Mouse (Mus musculus) myocyte (in vitro differentiated cells): ENCODE data around the gene Fabp7. TPM values are rescaled to one million over a fixed set of nuclear protein-coding genes. Genes with fewer than 3 reads are reported as not detected.

Source experiments
- H3K27me3 ChIP-seq: one replicate; pipeline ENCODE4 v1.6.1; 2011; ENCODE audit not compliant: control insufficient read depth, insufficient read depth, insufficient read length
- H3K36me3 ChIP-seq: one replicate; pipeline ENCODE4 v1.6.1; 2011; ENCODE audit not compliant: control insufficient read depth, insufficient read depth
- H3K4me2 ChIP-seq: one replicate; pipeline ENCODE4 v1.6.1; 2011; ENCODE audit warnings: low read depth, control low read depth
- H3K4me3 ChIP-seq: one replicate; pipeline ENCODE4 v1.5.1; 2011; ENCODE audit warnings: mild to moderate bottlenecking, control low read depth, moderate library complexity
- H3K79me2 ChIP-seq: one replicate; pipeline ENCODE4 v1.6.1; 2011; ENCODE audit not compliant: control insufficient read depth, insufficient read depth
- H3ac ChIP-seq: one replicate; pipeline ENCODE4 v1.6.1; 2011; ENCODE audit not compliant: control insufficient read depth, insufficient read length
- CEBPB ChIP-seq: IDR thresholded peaks from 2 replicates; pipeline ENCODE4 v1.6.1; 2011; ENCODE audit warnings: mild to moderate bottlenecking, moderate library complexity; ENCODE audit not compliant: poor library complexity, insufficient read depth, severe bottlenecking
- E2F4 ChIP-seq: IDR thresholded peaks from one replicate; pipeline ENCODE4 v1.6.1; 2011; ENCODE audit warnings: mild to moderate bottlenecking, control low read depth, moderate library complexity; ENCODE audit not compliant: insufficient read depth
- MAX ChIP-seq: IDR thresholded peaks from one replicate; pipeline ENCODE4 v1.6.1; 2011; ENCODE audit warnings: low read depth, mild to moderate bottlenecking, control low read depth
- MYOD1 ChIP-seq, 3 experiments: IDR thresholded peaks; one replicate each; pipeline ENCODE4 v1.6.1; 2011; ENCODE audit warnings: control low read depth in 2 of 3, low read depth in 2 of 3, mild to moderate bottlenecking in 2 of 3, moderate library complexity in 1 of 3; ENCODE audit not compliant: insufficient read length in 2 of 3, control insufficient read depth in 1 of 3
- MYOG ChIP-seq, 3 experiments: IDR thresholded peaks; one replicate each; pipeline ENCODE4 v1.6.1; 2011; ENCODE audit warnings: control low read depth in 2 of 3, low read depth in 2 of 3, mild to moderate bottlenecking in 2 of 3; ENCODE audit not compliant: insufficient read length in 2 of 3, control insufficient read depth in 1 of 3, insufficient read depth in 1 of 3
- POLR2A ChIP-seq: IDR thresholded peaks from one replicate; pipeline ENCODE4 v1.6.1; 2011; ENCODE audit warnings: low read depth, mild to moderate bottlenecking, control low read depth, moderate library complexity; ENCODE audit not compliant: insufficient read length
- POLR2AphosphoS2 ChIP-seq: IDR thresholded peaks from one replicate; pipeline ENCODE4 v1.6.1; 2011; ENCODE audit warnings: low read depth, control low read depth; ENCODE audit not compliant: insufficient read length
- REST ChIP-seq: IDR thresholded peaks from one replicate; pipeline ENCODE4 v1.6.1; 2011; ENCODE audit warnings: mild to moderate bottlenecking, control low read depth, moderate library complexity; ENCODE audit not compliant: insufficient read depth, insufficient read length
- SRF ChIP-seq: IDR thresholded peaks from one replicate; pipeline ENCODE4 v1.6.1; 2011; ENCODE audit warnings: low read depth; ENCODE audit not compliant: control insufficient read depth, insufficient read length
- TCF12 ChIP-seq: IDR thresholded peaks from one replicate; pipeline ENCODE4 v1.6.1; 2011; ENCODE audit warnings: mild to moderate bottlenecking, control low read depth; ENCODE audit not compliant: poor library complexity, insufficient read depth, severe bottlenecking
- TCF3 ChIP-seq: IDR thresholded peaks from one replicate; pipeline ENCODE4 v1.6.1; 2011; ENCODE audit warnings: low read depth, control low read depth; ENCODE audit not compliant: insufficient read length
- USF1 ChIP-seq: IDR thresholded peaks from one replicate; pipeline ENCODE4 v1.6.1; 2011; ENCODE audit warnings: low read depth, mild to moderate bottlenecking, control low read depth, moderate library complexity
- polyA plus RNA-seq: library from polyadenylated mRNA; unstranded; fragments of >200 nt; fragmentation: generic; extraction: Trizol; gene quantifications from one replicate; pipeline ENCODE4 v1.2.1, GENCODE M21; 2012; ENCODE audit warnings: missing spikeins

Fabp7 gene
- polyA plus RNA-seq, 1 experiment: 0.11 TPM

DNA sequence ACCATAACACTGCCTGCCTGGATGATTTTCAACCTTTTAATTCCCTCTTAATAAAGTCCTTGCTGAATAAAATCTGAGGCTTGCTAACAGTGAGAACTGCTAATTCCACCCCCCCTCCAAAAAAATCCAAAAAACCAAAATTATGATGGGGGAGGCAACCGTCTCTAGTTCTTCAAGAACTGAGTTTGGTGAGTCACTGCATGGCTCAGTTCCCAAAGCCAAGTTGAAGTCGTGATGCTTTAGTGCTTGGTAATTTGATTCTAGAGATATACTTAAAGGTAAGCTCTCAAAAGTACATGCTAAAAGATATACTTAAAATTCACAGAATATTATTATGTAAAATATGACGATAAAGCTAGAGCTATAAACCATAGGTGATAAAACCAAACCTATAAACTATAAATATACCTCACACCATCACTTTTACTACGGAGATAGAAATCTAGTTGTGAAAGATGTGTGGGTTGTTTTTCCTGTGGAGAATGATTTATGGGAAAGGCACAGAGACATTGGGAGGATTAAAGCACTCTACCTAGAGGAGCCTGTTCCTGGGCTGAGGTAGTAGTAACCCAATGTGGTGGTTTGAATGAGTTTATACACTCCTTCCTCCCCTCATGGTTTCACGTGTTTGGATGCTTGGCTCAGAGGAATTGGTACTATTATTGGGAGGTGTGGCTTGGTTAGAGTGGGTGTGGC is 27.6 kb downstream of the Fabp7 start:
- Histone ChIP-seq H3K36me3 (no peaks in the 10 kb centered on the region), H3K4me2 (no peak overlapping the region), H3K4me3 (no peak overlapping the region), H3ac (no peak overlapping the region), H3K79me2 (no peaks in the 10 kb centered on the region), H3K27me3 (no peaks in the 10 kb centered on the region)
- no peak for TF ChIP-seq E2F4
- TF ChIP-seq USF1: no peak
- no peak for TF ChIP-seq MYOD1 (IDR thresholded peaks at IDR 0.05; ENCODE audit: control insufficient read depth in 1 of 3, insufficient read length in 2 of 3, low read depth in 2 of 3)
- TF ChIP-seq POLR2AphosphoS2: no peak
- no peak for TF ChIP-seq REST
- TF ChIP-seq TCF12: no peak
- no peak for TF ChIP-seq POLR2A
- no peak for TF ChIP-seq MYOG (IDR thresholded peaks at IDR 0.05; ENCODE audit: control insufficient read depth in 1 of 3, insufficient read depth in 1 of 3, insufficient read length in 2 of 3, low read depth in 2 of 3)
- TF ChIP-seq CEBPB: no peak
- TF ChIP-seq MAX: no peak
- TF ChIP-seq SRF: no peak
- TF ChIP-seq TCF3: no peak

DNA sequence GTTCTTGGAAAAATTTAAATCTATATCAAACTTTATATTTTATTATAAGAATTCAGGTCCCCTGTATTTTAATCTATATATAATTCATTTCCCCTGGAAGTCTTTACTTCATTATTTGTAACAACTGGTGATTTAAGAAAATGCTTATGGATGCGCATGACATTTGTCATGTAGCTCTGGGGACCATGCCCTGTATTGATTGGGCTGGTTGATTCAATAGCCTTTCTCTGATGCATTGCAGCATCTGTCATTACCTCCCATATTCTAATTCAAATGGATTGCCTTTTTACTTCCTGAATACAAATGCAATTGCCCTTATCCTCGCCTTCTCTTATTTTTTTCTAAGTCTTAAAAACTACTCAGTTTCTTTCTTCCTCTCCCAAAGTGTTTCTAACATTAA is 29.6 kb downstream of the Fabp7 start:
- Histone ChIP-seq H3K79me2 (no peaks in the 10 kb centered on the region), H3K27me3 (no peaks in the 10 kb centered on the region), H3K36me3 (no peaks in the 10 kb centered on the region), H3ac (no peak overlapping the region), H3K4me2 (no peak overlapping the region), H3K4me3 (no peak overlapping the region)
- TF ChIP-seq POLR2AphosphoS2 (no peak), MYOD1 (IDR thresholded peaks at IDR 0.05; ENCODE audit: control insufficient read depth in 1 of 3, insufficient read length in 2 of 3, low read depth in 2 of 3) (no peak), TCF3 (no peak), POLR2A (no peak), MAX (no peak), TCF12 (no peak), E2F4 (no peak), REST (no peak), USF1 (no peak), CEBPB (no peak), MYOG (IDR thresholded peaks at IDR 0.05; ENCODE audit: control insufficient read depth in 1 of 3, insufficient read depth in 1 of 3, insufficient read length in 2 of 3, low read depth in 2 of 3) (no peak), SRF (no peak)

DNA sequence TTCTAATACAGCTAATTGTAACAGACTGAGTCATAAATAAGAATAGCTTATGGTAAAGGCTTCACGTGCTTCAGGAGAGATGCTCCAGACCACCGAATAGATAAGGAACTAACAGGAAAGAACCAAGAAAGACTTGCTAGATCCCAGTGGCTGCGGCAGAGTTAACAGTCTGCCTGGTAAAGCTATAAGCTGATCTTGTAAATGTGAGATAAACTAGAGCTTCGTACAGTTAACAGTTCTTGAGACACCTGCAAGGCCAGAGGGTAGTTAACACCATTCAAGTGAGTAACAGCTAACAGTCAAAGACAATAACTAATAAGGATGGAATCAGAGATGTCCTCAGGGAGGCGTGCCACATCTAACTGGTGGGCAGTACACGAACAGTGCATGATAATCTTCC is 31.2 kb downstream of the Fabp7 start:
- Histone ChIP-seq H3K27me3 (no peaks in the 10 kb centered on the region), H3K4me2 (no peak overlapping the region), H3ac (no peak overlapping the region), H3K36me3 (no peaks in the 10 kb centered on the region), H3K4me3 (no peak overlapping the region), H3K79me2 (no peaks in the 10 kb centered on the region)
- TF ChIP-seq CEBPB (no peak), POLR2A (no peak), POLR2AphosphoS2 (no peak), SRF (no peak), USF1 (no peak), E2F4 (no peak), MYOD1 (IDR thresholded peaks at IDR 0.05; ENCODE audit: control insufficient read depth in 1 of 3, insufficient read length in 2 of 3, low read depth in 2 of 3) (no peak), MYOG (IDR thresholded peaks at IDR 0.05; ENCODE audit: control insufficient read depth in 1 of 3, insufficient read depth in 1 of 3, insufficient read length in 2 of 3, low read depth in 2 of 3) (no peak)

DNA sequence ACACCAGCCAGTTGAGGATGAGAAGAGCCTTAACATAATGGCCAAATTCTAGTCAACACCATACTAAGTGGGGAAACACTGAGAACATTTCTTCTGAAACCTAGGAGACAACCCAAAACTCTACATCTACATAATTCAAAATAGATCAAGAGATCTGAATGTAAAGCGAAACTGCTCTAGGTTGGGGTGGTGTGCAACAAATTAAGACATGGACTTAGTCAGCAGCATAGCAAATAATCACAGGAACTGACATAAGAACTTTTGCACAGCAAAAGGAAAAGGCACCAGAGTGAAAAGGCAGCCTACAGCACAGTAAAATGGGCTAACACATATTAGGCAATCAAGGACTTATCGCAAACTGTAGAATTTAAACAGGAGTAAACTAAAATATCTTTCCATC is 34.5 kb downstream of the Fabp7 start:
- no peak overlapping the region for H3K4me2 ChIP-seq
- H3K79me2 ChIP-seq: no peaks in the 10 kb centered on the region
- no peaks in the 10 kb centered on the region for H3K27me3 ChIP-seq
- no peak overlapping the region for H3K4me3 ChIP-seq
- no peak overlapping the region for H3ac ChIP-seq
- no peak for TF ChIP-seq REST
- TF ChIP-seq USF1: no peak
- TF ChIP-seq POLR2AphosphoS2: no peak
- TF ChIP-seq MYOD1 (IDR thresholded peaks at IDR 0.05; ENCODE audit: control insufficient read depth in 1 of 3, insufficient read length in 2 of 3, low read depth in 2 of 3): no peak
- no peak for TF ChIP-seq SRF
- TF ChIP-seq E2F4: no peak
- no peak for TF ChIP-seq MAX
- no peak for TF ChIP-seq TCF3
- TF ChIP-seq CEBPB: no peak
- no peak for TF ChIP-seq POLR2A
- no peak for TF ChIP-seq MYOG (IDR thresholded peaks at IDR 0.05; ENCODE audit: control insufficient read depth in 1 of 3, insufficient read depth in 1 of 3, insufficient read length in 2 of 3, low read depth in 2 of 3)
- TF ChIP-seq TCF12: no peak
- no peaks in the 10 kb centered on the region for H3K36me3 ChIP-seq

DNA sequence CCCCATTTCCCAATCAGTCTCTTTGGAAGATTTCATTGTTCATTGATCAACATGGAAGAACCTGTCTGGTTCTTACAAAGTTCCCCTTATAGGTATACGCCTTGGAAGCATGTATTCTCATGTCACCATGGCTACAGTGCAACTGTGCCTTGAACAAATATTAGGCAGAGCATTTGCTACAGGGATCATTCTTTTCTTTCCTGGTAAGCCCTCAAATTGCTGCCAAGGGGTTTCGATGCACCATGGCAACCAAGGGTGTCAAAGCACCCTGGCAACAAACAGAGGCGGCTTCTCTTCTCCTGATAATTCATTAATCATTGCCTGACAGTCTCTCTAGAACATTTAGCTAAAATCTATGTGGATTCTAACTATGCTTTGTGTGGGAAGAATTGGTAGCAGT is 37.8 kb downstream of the Fabp7 start:
- no peak overlapping the region for H3K4me3 ChIP-seq

More for the DNA sequence above, 37.8 kb downstream of the Fabp7 start:
- no peaks in the 10 kb centered on the region for H3K36me3 ChIP-seq
- no peaks in the 10 kb centered on the region for H3K27me3 ChIP-seq
- no peak overlapping the region for H3ac ChIP-seq
- TF ChIP-seq CEBPB: no peak
- TF ChIP-seq MYOD1 (IDR thresholded peaks at IDR 0.05; ENCODE audit: control insufficient read depth in 1 of 3, insufficient read length in 2 of 3, low read depth in 2 of 3): no peak
- no peak for TF ChIP-seq MAX
- no peak for TF ChIP-seq E2F4
- no peak for TF ChIP-seq POLR2AphosphoS2
- no peak for TF ChIP-seq MYOG (IDR thresholded peaks at IDR 0.05; ENCODE audit: control insufficient read depth in 1 of 3, insufficient read depth in 1 of 3, insufficient read length in 2 of 3, low read depth in 2 of 3)
- TF ChIP-seq TCF12: no peak
- no peaks in the 10 kb centered on the region for H3K79me2 ChIP-seq
- no peak overlapping the region for H3K4me2 ChIP-seq
